Mouse (Mus musculus) kidney, adult 10 weeks (tissue): ENCODE measurements around the gene Gm14295. TPM values are rescaled to one million over a fixed set of nuclear protein-coding genes. Genes with fewer than 3 reads are reported as not detected.

Source experiments
- polyA plus RNA-seq: library from polyadenylated mRNA; stranded (reverse); fragments of 350-450 nt; fragmentation: Illumina TruSeq; extraction: RNeasy Lipid Tissue Mini Kit (QIAGEN cat#74804); gene quantifications from one replicate; pipeline ENCODE4 v1.2.3, GENCODE M21; 2014; ENCODE audit warnings: low read depth, low replicate concordance

Gene Gm14295
- polyA plus RNA-seq, result 47.5 TPM

DNA sequence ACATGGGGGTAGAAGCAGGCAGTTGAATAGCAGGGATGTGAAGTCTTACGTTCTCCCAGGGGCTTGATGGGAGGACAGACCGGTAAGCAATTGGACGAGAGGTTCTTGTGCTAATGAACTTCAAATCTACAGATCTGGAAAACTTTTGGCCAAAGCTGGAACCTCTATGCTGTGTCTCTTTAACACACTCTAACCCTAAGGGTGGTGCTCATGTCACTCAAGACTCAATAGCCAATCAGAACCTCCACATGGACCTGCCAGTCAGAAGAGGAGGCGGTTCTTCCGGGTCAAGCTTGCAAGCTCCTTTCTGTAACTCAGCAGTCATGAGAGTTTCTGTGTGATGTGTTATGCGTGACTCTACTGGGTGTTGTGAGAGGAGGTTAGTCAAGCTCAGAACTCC is at the start of gene Gm14295:
TSS of gene Gm14295 (plus strand) at position 301 of the 400 bp plus-strand sequence.

DNA sequence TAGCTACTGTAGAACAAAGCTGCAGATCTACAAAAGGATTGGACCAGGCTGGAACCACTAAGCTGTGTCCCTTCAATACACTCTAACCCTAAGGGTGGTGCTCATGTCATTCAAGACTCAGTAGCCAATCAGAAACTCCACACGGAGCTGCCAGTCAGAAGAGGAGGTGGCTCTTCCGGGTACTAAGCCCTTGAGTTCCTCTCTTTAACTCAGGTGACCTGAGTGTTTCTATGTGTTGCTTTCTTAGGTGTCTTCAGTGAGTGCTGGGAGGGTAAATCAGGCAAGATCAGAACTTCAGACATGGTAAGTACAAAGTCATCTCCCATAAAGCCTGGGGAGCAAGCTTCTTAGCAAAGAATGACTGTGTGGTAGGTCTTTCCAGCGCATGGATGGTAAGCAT is 32.4 kb downstream of the Gm14295 start, which contains the start of gene Gm14408:
TSS of gene Gm14408 (plus strand) at position 301 of the 400 bp plus-strand sequence.

Other genes with a start within 250 kb of the Gm14295 start
- 13.3 TPM for gene Gm14308, start 162.3 kb upstream of the Gm14295 start, polyA plus RNA-seq
- gene Zfp973, start 128.1 kb upstream of the Gm14295 start, polyA plus RNA-seq, result 58.1 TPM
- gene Gm14305, start 90.3 kb upstream of the Gm14295 start, polyA plus RNA-seq, result 82.5 TPM
- gene Gm14408, start 32.5 kb downstream of the Gm14295 start, polyA plus RNA-seq, result not detected
- gene Gm14296, start 129.2 kb downstream of the Gm14295 start, polyA plus RNA-seq, result 37.9 TPM
- gene Gm14419, start 202.3 kb downstream of the Gm14295 start, polyA plus RNA-seq, result 19.6 TPM